Mouse (Mus musculus) neural tube, embryonic 11.5 days (tissue): ENCODE measurements at regions not wholly inside any gene's neighbourhood (a gene's known extent, or its start where the extent isn't known, plus 50 kb on each side); places are given as distances from the start of the nearest gene placed in this dataset.

Source experiments
- ATAC-seq: fragments of 200-750 bp; cut with Nextera tagmentation; 2 replicates; pipeline ENCODE4 v1.8.0; 2017; ENCODE audit warnings: moderate number of reproducible peaks, mild to moderate bottlenecking, moderate TSS enrichment, moderate library complexity; ENCODE audit not compliant: insufficient read depth, low FRiP score, low TSS enrichment
- DNase-seq: peaks from one replicate; pipeline ENCODE4 v3.0.0-alpha.2; 2015; ENCODE audit warnings: low spot score
- H3K27ac ChIP-seq: fragments of 300-500 bp; sonication (generic); 2 replicates; pipeline ENCODE4 v1.5.1; 2014; ENCODE audit warnings: low read depth, mild to moderate bottlenecking, low read length
- H3K27me3 ChIP-seq: fragments of 300-500 bp; sonication (generic); 2 replicates; pipeline ENCODE4 v1.6.1; 2014; ENCODE audit warnings: mild to moderate bottlenecking, low read length, mixed read lengths; ENCODE audit not compliant: control insufficient read depth, insufficient read depth
- H3K36me3 ChIP-seq: fragments of 300-500 bp; sonication (generic); 2 replicates; pipeline ENCODE4 v1.6.1; 2014; ENCODE audit warnings: mild to moderate bottlenecking, low read length, moderate library complexity, mixed read lengths; ENCODE audit not compliant: control insufficient read depth, insufficient read depth
- H3K4me1 ChIP-seq: fragments of 300-500 bp; sonication (generic); 2 replicates; pipeline ENCODE4 v1.6.1; 2014; ENCODE audit warnings: low read length, mixed read lengths; ENCODE audit not compliant: control insufficient read depth, insufficient read depth
- H3K4me2 ChIP-seq: fragments of 300-500 bp; sonication (generic); 2 replicates; pipeline ENCODE4 v1.6.1; 2014; ENCODE audit warnings: low read depth, mild to moderate bottlenecking, moderate library complexity
- H3K4me3 ChIP-seq: fragments of 300-500 bp; sonication (generic); 2 replicates; pipeline ENCODE4 v1.5.1; 2014; ENCODE audit warnings: low read depth, low read length
- H3K9ac ChIP-seq: fragments of 300-500 bp; sonication (generic); 2 replicates; pipeline ENCODE4 v1.6.1; 2014; ENCODE audit warnings: mild to moderate bottlenecking, low read length
- H3K9me3 ChIP-seq: fragments of 300-500 bp; sonication (generic); 2 replicates; pipeline ENCODE4 v1.6.1; 2016; ENCODE audit warnings: low read length; ENCODE audit not compliant: control insufficient read depth
- WGBS: fragments of 180-500 bp; shearing (Covaris S2); extraction: QIAGEN DNeasy Blood & Tissue Kit; methylation state at CpG from one replicate; pipeline ENCODE4 v1.1.7; 2014; 5-methylcytosine and 5-hydroxymethylcytosine counted together

DNA sequence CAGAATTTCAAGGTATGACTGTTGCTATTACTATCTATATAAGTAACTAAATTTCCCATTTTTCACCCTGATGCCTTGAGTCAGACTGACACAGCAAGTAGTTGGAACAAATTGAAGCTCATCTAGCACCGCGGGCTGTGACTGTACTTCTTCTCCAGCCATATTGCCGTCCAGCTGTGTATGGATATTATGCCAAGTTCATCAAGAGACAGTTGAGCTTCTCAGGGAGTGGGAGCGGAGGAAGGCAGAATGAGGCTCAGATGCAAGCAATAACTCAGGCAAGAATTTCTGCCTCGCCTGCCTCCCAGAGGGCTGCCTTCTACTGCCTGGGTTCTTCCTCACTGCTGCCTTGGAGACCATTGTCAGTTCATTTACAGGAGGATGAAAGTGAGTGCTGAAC, 492.6 kb downstream of the Tox3 start:
- Histone ChIP-seq H3K4me3 (no peak overlapping the region), H3K36me3 (no peaks in the 10 kb centered on the region), H3K9me3 (no peaks in the 10 kb centered on the region), H3K4me1 (no peaks in the 10 kb centered on the region), H3K9ac (no peak overlapping the region), H3K4me2 (no peak overlapping the region), H3K27ac (no peak overlapping the region), H3K27me3 (no peaks in the 10 kb centered on the region)
- ATAC-seq, result no peak
- 84% methylated on average over 5 of the region's 5 CpGs for WGBS
- DNase-seq, result no peak

DNA sequence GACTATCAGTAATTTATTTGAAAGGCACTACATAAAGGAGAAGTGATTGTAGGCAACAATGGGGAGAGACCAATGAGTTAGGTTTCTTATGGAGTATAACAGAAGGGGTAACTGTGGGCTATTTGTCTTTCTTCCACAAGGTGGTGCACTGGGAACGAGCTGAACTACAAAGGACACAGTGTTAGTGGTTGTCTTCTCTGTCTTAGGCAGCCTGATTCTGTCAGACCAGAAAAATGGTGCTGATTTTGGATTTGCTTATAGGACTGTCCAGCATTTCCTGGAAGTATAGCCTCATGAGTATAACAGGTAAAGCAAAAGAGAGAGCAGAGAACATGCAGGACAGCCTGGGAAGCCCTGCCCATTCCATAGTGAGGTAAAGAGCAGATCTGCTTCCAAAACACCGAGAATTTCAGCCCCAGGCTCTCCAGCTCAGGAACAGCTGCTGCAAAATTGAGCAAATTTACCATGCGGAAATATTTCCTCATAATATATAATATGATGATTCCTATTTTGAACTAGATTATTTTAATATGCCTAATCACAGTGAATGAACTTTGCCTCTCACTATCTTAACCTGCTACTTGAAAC, 497.8 kb downstream of the Tox3 start:
- Histone ChIP-seq H3K36me3 (no peaks in the 10 kb centered on the region), H3K27me3 (no peaks in the 10 kb centered on the region), H3K4me3 (no peak overlapping the region), H3K4me1 (0 out of 2 replicates have a peak, but pooled peaks cover 5% of the 10 kb centered on the region), H3K9ac (no peak overlapping the region), H3K9me3 (no peaks in the 10 kb centered on the region), H3K27ac (no peak overlapping the region; the same call in 1 of the 2 replicates), H3K4me2 (no peak overlapping the region)
- peak; percentile 63; the same call in 1 of the 2 replicates for ATAC-seq
- DNase-seq, result peak; percentile 72
- WGBS, result 49% methylated on average over 3 of the region's 3 CpGs

DNA sequence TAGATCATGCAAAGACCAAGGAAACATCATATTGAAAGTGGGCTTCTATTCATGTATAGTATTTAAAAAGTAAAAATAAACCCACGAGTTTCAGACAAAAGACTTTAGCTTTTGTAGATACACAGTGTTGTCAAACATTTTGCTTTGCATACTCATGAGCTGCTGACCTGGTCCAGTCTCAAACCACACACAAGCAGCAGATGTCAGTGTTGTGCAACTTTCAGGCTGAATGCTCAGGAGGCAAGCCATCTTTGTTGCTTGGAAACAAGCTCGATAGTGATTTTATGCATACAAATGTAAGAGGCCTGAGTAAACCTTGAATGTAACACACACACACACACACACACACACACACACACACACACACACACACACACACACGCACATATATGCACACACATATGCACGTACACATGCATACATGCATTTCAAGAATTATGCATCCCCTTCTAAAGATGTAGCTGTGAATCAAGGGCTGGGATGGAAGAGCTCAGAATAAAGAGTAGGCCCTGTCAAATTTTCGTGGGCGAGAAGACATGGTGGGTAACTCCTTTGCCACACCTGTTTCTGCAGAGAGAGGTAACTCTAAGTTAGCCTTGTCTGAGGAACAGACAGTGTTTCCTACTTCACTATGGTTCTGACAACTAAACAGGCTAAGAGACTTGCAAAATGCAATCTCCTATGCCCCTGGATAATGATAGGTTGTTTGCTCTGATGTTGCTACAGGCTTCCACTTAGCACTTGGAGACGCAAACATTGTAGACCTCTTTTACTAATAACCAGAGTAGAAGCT, 498.5 kb downstream of the Tox3 start:
- H3K4me3 ChIP-seq, result no peak overlapping the region
- WGBS, result 66% methylated on average over 7 of the region's 7 CpGs
- no peaks in the 10 kb centered on the region for H3K27me3 ChIP-seq
- 0 out of 2 replicates have a peak, but pooled peaks cover 5% of the 10 kb centered on the region for H3K4me1 ChIP-seq
- ATAC-seq (no peak), DNase-seq (peak; percentile 77)
- H3K36me3 ChIP-seq, result no peaks in the 10 kb centered on the region
- H3K27ac ChIP-seq, result peak overlapping the region; percentile 14; the same call in 1 of the 2 replicates
- H3K4me2 ChIP-seq, result no peak overlapping the region
- H3K9me3 ChIP-seq, result no peaks in the 10 kb centered on the region
- H3K9ac ChIP-seq, result no peak overlapping the region

- Histone ChIP-seq H3K27me3 (no peaks in the 10 kb centered on the region), H3K4me2 (no peak overlapping the region), H3K36me3 (no peaks in the 10 kb centered on the region), H3K9me3 (no peaks in the 10 kb centered on the region), H3K4me1 (no peaks in the 10 kb centered on the region), H3K27ac (no peak overlapping the region), H3K4me3 (no peak overlapping the region), H3K9ac (no peak overlapping the region)
- ATAC-seq (no peak), DNase-seq (no peak)
- WGBS, result 79% methylated on average over 5 of the region's 5 CpGs
Measured at GRCm38 (mm10) chr8:89838494-89838893, 509.6 kb downstream of the Tox3 start.

- no peak overlapping the region for H3K4me2 ChIP-seq
- DNase-seq, result no peak
- H3K4me3 ChIP-seq, result no peak overlapping the region
- no peaks in the 10 kb centered on the region for H3K27me3 ChIP-seq
- H3K36me3 ChIP-seq, result no peaks in the 10 kb centered on the region
- no peak for ATAC-seq
- no peak overlapping the region for H3K27ac ChIP-seq
- H3K4me1 ChIP-seq, result no peaks in the 10 kb centered on the region
- no peak overlapping the region for H3K9ac ChIP-seq
- 73% methylated on average over 4 of the region's 4 CpGs for WGBS
- no peaks in the 10 kb centered on the region for H3K9me3 ChIP-seq
Measured at GRCm38 (mm10) chr8:89833715-89834114, 514.4 kb downstream of the Tox3 start.

- Histone ChIP-seq H3K27me3 (no peaks in the 10 kb centered on the region), H3K4me3 (no peak overlapping the region), H3K4me2 (no peak overlapping the region), H3K36me3 (no peaks in the 10 kb centered on the region), H3K9me3 (no peaks in the 10 kb centered on the region), H3K9ac (no peak overlapping the region), H3K27ac (no peak overlapping the region), H3K4me1 (0 out of 2 replicates have a peak, but pooled peaks cover 3% of the 10 kb centered on the region)
- no peak for DNase-seq
- whole genome bisulfite sequencing, result 21% methylated on average over 3 of the region's 3 CpGs
- no peak for ATAC-seq
Measured at GRCm38 (mm10) chr8:89824586-89824985, 523.6 kb downstream of the Tox3 start.

DNA sequence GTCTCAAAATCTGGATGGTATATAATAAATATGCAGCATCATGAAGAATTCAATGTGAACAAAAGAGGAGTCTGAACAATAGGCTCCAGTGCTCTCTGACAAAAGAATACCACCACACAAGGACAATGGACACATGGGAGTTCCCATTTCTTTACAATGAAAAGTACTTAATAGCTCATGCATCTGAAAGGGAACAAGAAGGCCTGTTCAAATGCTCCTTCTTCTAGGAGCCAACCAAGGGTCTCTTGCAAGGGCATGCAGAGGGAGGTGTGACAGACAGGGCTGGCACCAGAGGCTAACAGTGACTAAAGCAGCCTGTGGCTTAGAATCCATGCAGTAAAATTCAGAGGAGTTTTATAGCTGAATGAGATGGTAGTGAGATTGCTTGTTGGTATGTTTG, 524.5 kb downstream of the Tox3 start:
- DNase-seq, result peak; percentile 17
- no peak overlapping the region for H3K27ac ChIP-seq
- H3K27me3 ChIP-seq, result no peaks in the 10 kb centered on the region

DNA sequence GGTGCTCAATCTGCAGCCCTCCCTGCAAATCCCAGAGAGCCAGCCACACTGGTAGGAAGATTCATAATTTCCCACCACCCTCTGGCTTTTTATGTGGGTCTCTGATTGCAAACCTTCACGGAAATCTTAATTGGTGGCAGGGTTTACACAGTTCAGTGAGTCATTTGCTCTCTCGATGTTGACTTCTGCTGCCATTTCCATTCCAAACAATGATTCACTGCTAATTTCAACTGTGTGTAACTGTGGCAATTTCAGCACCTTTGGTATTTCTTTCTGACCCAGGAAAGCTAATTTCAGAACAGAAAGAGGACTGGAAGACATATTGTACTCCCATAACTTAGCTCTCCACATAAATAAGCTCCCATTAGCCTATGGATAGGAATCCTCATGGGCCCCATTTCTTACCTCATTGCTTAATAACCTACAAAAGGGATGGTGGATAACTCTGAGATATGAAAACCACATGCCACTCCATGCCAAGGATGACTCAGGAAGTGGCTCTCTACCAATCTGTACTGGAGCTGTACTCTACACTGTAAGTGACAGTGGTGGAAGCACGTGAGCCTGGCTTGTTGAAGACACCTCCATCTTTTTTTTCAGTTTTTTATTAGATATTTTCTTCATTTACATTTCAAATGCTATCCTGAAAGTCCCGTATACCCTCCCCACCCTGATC, 536.0 kb downstream of the Tox3 start:
- no peaks in the 10 kb centered on the region for H3K4me1 ChIP-seq
- DNase-seq (no peak), ATAC-seq (no peak)
- no peak overlapping the region for H3K9ac ChIP-seq
- no peak overlapping the region for H3K27ac ChIP-seq
- 83% methylated on average over 4 of the region's 4 CpGs for WGBS
- H3K4me3 ChIP-seq, result no peak overlapping the region
- H3K36me3 ChIP-seq, result no peaks in the 10 kb centered on the region
- no peak overlapping the region for H3K4me2 ChIP-seq
- no peaks in the 10 kb centered on the region for H3K9me3 ChIP-seq
- H3K27me3 ChIP-seq, result no peaks in the 10 kb centered on the region

More for the DNA sequence above, 524.5 kb downstream of the Tox3 start:
- H3K4me2 ChIP-seq, result no peak overlapping the region
- H3K4me3 ChIP-seq, result no peak overlapping the region
- 0 out of 2 replicates have a peak, but pooled peaks cover 3% of the 10 kb centered on the region for H3K4me1 ChIP-seq
- H3K9ac ChIP-seq, result no peak overlapping the region
- no peak for ATAC-seq
- no peaks in the 10 kb centered on the region for H3K9me3 ChIP-seq
- no peaks in the 10 kb centered on the region for H3K36me3 ChIP-seq
